Mouse (Mus musculus) thymus, postnatal 25 days (tissue): Measurements from ENCODE around the gene Nfia.

ENCODE experiments used
- DNase-seq: peaks from one replicate; pipeline ENCODE4 v3.0.0; 2022

The Nfia gene

DNA sequence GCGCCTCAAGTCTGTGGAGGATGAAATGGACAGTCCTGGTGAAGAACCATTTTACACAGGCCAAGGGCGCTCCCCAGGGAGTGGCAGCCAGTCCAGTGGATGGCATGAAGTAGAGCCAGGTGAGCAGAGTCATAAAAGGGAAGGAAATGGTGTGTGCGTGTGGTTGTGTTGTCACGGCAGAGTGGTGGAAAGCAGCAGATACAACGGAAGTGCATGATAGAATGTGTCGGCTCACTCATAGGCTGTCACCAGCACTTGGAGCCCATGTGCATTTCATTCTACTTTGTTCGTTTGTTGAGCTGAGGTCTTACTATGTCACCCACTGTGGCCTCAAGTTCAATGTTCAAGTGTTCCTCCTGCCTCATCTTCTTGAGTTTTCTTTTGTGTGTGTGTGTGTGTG is 248.3 kb downstream of the Nfia start:
- DNase-seq, result peak; percentile 14

DNA sequence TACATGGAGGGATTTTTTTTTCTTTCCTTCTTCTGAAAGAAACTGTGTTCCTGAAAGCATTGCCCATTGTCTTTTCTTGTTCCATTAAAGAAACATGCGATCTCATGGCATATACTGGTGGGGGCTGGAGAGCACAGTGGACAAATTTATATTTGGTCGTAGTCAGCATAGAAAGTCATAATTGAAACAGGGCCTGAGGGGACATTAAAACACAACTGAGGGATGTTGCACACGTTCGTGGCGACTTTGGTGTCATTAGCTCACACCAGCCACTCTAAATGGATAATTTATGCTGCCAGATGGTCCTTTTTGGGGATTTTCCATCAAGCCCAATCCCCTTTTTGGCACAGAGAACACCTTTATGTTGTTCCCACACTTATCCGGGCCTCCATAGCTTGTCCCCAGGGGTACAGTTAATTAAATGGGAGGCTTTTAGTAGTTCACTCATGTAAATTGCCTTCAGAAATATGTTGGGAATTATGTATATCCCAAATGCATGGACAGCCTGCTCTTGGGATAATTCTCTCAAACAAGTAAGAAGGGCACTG is 250.8 kb downstream of the Nfia start:
- no peak for DNase-seq

GRCm38 (mm10) chr4:98027412-98027811 is 254.9 kb downstream of the Nfia start:
- no peak for DNase-seq

DNA sequence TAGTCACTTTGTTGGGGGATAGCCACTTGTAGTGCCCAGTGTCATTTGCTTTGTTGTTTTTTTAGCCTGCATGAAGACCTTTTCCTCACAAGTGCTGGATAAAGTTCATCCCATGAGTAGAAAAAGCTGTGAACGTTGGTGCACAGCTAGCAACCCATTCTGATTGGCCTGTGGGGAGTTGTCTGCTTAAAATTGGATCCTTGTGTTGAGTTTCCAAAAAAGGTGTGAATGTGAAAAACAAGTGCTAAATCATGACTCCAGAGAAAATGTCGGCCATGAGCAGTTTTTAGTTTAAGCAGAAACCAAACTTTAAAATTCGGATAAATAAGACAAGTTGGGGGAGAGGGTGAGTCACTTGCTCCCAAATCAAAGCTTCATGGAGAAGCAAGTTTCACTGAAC is 259.3 kb downstream of the Nfia start:
- DNase-seq, result no peak

- DNase-seq, result no peak
Measured at GRCm38 (mm10) chr4:98032332-98032731, 259.8 kb downstream of the Nfia start.

DNA sequence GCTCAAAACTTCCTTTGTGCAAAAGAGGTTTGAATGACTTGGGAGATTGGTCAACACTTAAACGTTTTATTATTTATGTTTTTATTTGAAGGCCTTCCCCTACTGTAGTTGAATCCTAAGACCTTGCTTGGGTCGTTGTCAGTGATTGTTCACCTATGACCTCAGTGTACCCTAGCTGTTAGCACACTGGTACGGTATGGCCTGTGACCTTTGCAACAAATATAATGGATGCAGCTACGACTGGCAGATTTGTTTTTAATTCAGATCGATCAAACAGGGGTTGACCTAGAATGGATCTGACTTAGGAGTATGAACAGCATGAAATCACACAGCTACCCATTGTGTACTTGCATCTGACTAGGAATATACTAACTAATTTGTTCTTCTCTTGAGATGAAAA is 266.6 kb downstream of the Nfia start:
- no peak for DNase-seq

DNA sequence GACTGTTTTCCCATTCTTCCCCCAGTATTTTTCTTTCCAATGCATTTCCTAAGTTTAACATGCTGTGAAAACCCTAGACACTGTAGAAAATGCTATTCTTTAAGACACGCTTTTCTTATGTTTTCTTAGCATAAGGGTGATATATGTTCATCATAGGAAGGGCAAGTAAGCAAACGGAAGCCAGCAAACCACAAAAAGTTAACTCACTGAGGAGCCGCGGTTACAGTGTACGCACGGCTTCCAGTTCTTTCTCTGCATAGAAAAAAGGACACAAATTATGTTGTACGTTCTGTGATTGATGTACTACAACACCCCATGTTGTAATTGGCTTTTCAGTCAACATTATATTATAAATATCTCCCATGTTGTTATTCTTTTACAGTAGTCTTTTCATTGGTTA is 267.6 kb downstream of the Nfia start:
- DNase-seq, result peak; percentile 52

DNA sequence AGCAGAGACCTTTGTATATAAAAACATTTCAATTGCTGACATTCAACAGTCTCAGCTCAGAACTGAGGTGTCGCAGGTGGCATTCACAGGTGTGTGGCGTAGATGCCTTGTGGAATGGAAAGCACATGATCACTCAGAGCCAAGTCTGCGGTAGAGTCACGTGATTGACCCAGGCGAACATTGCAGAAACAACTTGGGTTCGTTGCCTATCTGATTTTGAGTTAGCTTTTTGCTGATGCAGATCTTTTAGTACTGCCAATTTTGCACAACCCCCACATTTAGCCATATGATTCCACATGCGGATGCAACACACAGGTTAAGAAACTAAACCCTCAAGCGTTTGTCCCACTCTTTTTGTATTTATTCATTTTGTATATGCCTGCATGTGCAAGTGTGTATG is 272.1 kb downstream of the Nfia start:
- peak; percentile 12 for DNase-seq

GRCm38 (mm10) chr4:98047369-98047768 is 274.8 kb downstream of the Nfia start:
- DNase-seq, result no peak

DNA sequence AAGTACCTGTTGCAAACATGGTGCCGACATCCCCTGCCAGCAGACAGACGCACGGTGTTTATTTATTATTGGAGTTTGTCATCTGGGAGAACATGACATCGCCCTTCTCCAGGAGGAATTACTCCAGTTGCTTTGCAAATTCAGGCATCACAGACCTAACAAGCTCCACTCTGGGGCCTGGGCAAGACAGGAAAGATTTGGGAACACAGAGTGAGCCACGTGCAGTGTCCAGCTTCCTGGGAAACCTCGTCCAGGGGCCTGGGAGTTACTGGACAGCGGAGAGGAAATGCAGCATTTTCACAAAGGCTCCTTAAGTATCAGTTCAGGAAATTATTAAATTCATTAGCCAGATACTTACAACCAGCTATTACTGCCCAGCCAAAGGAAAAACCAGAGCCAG is 277.1 kb downstream of the Nfia start:
- DNase-seq, result no peak

- no peak for DNase-seq
Measured at GRCm38 (mm10) chr4:98050003-98050620, 277.6 kb downstream of the Nfia start.

- no peak for DNase-seq
Measured at GRCm38 (mm10) chr4:98050781-98051180, 278.2 kb downstream of the Nfia start.

GRCm38 (mm10) chr4:98051326-98051725 is 278.8 kb downstream of the Nfia start:
- no peak for DNase-seq

DNA sequence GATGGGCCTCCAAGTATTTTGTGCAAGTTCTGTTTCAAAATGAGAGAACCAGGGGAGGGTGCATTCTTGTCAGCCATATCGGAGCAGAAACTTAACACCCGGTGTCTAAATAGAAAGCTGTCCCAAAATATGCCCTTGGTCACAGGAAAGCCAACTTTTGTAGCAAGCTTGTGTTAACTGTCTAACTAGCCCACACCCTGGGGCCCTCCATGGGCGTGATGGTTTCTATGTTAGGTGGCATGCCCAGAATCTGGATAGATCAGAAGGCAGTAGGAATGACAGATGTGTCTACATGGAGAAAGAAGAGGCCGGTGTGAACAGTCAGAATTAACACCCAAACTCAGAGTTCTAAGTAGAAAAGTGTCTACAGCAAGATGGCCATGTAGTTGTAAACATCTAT is 282.5 kb downstream of the Nfia start:
- no peak for DNase-seq

- DNase-seq, result no peak
Measured at GRCm38 (mm10) chr4:98056396-98057020, 284.0 kb downstream of the Nfia start.

GRCm38 (mm10) chr4:98057246-98057645 is 284.7 kb downstream of the Nfia start:
- no peak for DNase-seq

- no peak for DNase-seq
Measured at GRCm38 (mm10) chr4:98057721-98058120, 285.2 kb downstream of the Nfia start.

GRCm38 (mm10) chr4:98058182-98058581 is 285.6 kb downstream of the Nfia start:
- DNase-seq, result no peak

- no peak for DNase-seq
Measured at GRCm38 (mm10) chr4:98060601-98061000, 288.1 kb downstream of the Nfia start.

DNA sequence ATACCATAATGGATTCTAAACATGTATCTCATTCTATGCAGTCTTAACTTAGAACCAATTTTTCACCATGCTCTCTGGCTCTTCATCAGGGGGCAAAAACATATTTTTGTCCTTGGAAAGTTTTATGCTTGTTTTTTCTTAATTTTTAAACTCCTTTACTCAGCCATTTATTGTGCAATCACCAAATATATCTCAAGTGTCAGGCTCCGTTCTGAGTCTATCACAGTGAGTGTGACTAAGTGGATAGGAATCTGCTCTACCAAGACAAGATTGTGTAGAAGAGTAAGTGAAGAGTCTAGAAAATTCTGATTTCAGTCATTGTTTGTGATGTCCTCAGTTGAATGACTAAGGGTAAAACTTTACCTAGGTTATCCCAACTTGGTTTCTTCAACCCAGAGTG is 288.6 kb downstream of the Nfia start:
- no peak for DNase-seq

DNA sequence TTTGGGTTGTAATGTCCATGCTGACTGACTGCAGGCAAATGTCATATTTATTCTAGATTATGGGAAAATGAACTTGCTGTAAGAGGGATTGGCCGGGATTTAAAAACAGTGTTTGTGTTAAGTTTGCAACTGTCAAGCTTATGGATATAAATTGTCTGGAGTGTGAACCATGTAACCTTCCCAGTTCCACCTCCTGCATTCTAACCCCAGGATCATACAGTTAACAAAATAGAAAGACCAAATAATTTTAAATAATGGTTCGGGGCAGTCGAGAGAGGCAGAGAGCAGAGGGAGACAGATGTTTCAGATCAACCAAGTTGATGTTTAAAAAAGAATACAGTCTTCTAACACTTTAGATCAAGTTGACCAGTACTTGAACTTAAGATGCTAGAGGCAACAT is 290.7 kb downstream of the Nfia start:
- no peak for DNase-seq

DNA sequence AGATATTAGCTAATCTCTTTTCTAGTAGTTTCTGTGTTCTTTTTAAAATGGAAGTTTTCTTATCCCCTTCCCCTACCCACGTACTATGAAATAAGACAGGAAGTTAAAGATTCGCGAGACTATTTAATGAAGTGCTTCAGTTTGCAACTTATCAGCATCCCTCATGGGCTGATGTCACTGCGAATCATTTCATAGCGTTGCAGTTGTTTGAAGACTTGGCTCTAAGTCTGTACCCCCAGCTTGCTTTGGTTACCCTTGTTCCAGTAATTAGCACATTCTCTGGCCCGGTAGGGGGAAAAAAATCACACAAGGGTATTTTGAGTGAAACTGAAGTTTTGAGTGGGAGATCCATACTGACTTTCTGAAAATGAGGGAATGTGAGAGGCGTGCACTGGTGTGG is 303.6 kb downstream of the Nfia start:
- DNase-seq, result no peak

DNA sequence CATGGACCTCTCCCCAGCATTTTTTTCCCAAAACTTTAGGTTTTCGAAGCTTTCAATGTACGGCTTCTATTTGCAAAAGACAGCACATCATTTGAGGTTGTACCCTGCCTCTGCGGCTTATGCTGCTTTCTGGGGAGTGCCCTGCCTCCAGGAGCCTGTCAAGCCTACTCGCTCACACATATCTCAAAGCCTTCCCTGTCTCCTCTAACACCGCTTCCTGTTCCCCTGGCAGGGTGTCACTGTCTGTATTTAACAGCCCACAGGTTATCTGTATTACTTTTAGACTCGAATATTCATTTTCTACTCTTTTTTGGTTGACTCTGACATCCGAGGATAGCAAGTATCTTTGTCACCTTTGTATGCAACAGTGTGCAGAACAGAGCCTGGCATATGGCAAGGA is 304.1 kb downstream of the Nfia start:
- peak; percentile 22 for DNase-seq

GRCm38 (mm10) chr4:98080586-98080985 is 308.1 kb downstream of the Nfia start:
- no peak for DNase-seq

GRCm38 (mm10) chr4:98081962-98082361 is 309.4 kb downstream of the Nfia start:
- DNase-seq, result no peak
